Mouse (Mus musculus) CH12.LX (cell line): ENCODE measurements around the gene Gm10271. TPM values are rescaled to one million over a fixed set of nuclear protein-coding genes. Genes with fewer than 3 reads are reported as not detected.

Source experiments
- DNase-seq: peaks from one replicate; pipeline ENCODE4 v3.0.0-alpha.2; 2013; ENCODE audit errors: extremely low read depth
- H3K27ac ChIP-seq: 2 replicates; pipeline ENCODE4 v1.5.1; 2012; ENCODE audit warnings: low read depth, mild to moderate bottlenecking, control low read depth, moderate library complexity; ENCODE audit not compliant: insufficient read depth
- H3K27me3 ChIP-seq: replicated peaks from 2 replicates; pipeline ENCODE3; 2012; ENCODE audit warnings: inconsistent platforms
- H3K36me3 ChIP-seq, 2 experiments: replicated peaks in 1 of 2; 2 replicates each; pipeline versions ENCODE3 to v1.6.1; 2012; ENCODE audit warnings: inconsistent platforms in 1 of 2, low read length in 1 of 2, mild to moderate bottlenecking in 1 of 2, mixed read lengths in 1 of 2, moderate library complexity in 1 of 2; ENCODE audit not compliant: control insufficient read depth in 1 of 2, insufficient read depth in 1 of 2
- H3K4me1 ChIP-seq, 2 experiments: 2 replicates each; pipeline ENCODE4 v1.6.1; 2012; ENCODE audit warnings: inconsistent platforms in 1 of 2, moderate library complexity in 1 of 2; ENCODE audit not compliant: insufficient read depth in 2 of 2, control insufficient read depth in 1 of 2
- H3K4me2 ChIP-seq: 2 replicates; pipeline ENCODE4 v1.6.1; 2012; ENCODE audit warnings: low read depth, mild to moderate bottlenecking, control low read depth; ENCODE audit not compliant: poor library complexity, insufficient read depth, severe bottlenecking
- H3K4me3 ChIP-seq, 3 experiments: fragments of 150-350 bp in 1 of 3; sonication (generic) in 1 of 3; replicated peaks in 1 of 3; 2 replicates each; pipeline versions ENCODE3 to v1.5.1; 2011 to 2012; ENCODE audit warnings: low read depth in 2 of 3, low read length in 2 of 3, mild to moderate bottlenecking in 2 of 3, moderate library complexity in 2 of 3, control low read depth in 1 of 3, improper control_type of control experiment in 1 of 3, inconsistent platforms in 1 of 3, mixed read lengths in 1 of 3; ENCODE audit not compliant: poor library complexity in 1 of 3
- H3K79me2 ChIP-seq: replicated peaks from 2 replicates; pipeline ENCODE4 v1.6.1; 2012; ENCODE audit warnings: mild to moderate bottlenecking, moderate library complexity; ENCODE audit not compliant: control insufficient read depth, poor library complexity, insufficient read depth, severe bottlenecking; ENCODE audit errors: extremely low read depth
- H3K9ac ChIP-seq: 2 replicates; pipeline ENCODE4 v1.6.1; 2012; ENCODE audit warnings: low read depth, mild to moderate bottlenecking, control low read depth, moderate library complexity; ENCODE audit not compliant: insufficient read depth
- H3K9me3 ChIP-seq: replicated peaks from 2 replicates; pipeline ENCODE3; 2012; ENCODE audit warnings: low read length, inconsistent platforms, mixed read lengths
- CHD1 ChIP-seq: IDR thresholded peaks from 2 replicates; pipeline ENCODE4 v1.6.1; 2012; ENCODE audit warnings: low read depth, low read length, improper control_type of control experiment, inconsistent platforms
- IRF4 ChIP-seq: IDR thresholded peaks from 2 replicates; pipeline ENCODE4 v1.6.1; 2014; ENCODE audit warnings: low read depth, mild to moderate bottlenecking, inconsistent platforms, low read length, improper control_type of control experiment
- JUN ChIP-seq: IDR thresholded peaks from 2 replicates; pipeline ENCODE4 v1.6.1; 2011; ENCODE audit warnings: low read depth, mild to moderate bottlenecking, low read length, improper control_type of control experiment, moderate library complexity; ENCODE audit not compliant: insufficient read depth
- MAZ ChIP-seq: IDR thresholded peaks from 2 replicates; pipeline ENCODE4 v1.6.1; 2012; ENCODE audit warnings: low read depth, mild to moderate bottlenecking, inconsistent platforms, low read length, improper control_type of control experiment, moderate library complexity
- MXI1 ChIP-seq: IDR thresholded peaks from 2 replicates; pipeline ENCODE4 v1.6.1; 2011; ENCODE audit warnings: mild to moderate bottlenecking, low read depth, low read length, improper control_type of control experiment
- NRF1 ChIP-seq: IDR thresholded peaks from 2 replicates; pipeline ENCODE4 v1.6.1; 2014; ENCODE audit warnings: low read depth, mild to moderate bottlenecking, inconsistent platforms, low read length, improper control_type of control experiment, moderate library complexity
- POLR2A ChIP-seq: IDR thresholded peaks from 2 replicates; pipeline ENCODE4 v1.6.1; 2011; ENCODE audit warnings: low read depth, mild to moderate bottlenecking, improper control_type of control experiment, low read length
- POLR2AphosphoS2 ChIP-seq: IDR thresholded peaks from 2 replicates; pipeline ENCODE4 v1.6.1; 2011; ENCODE audit warnings: low read depth, low read length, improper control_type of control experiment
- SMC3 ChIP-seq: IDR thresholded peaks from 2 replicates; pipeline ENCODE4 v1.6.1; 2011; ENCODE audit warnings: low read depth, low read length, improper control_type of control experiment
- TCF12 ChIP-seq: IDR thresholded peaks from 2 replicates; pipeline ENCODE4 v1.6.1; 2014; ENCODE audit warnings: low read depth, mild to moderate bottlenecking, inconsistent platforms, low read length, improper control_type of control experiment
- UBTF ChIP-seq: IDR thresholded peaks from 2 replicates; pipeline ENCODE4 v1.6.1; 2012; ENCODE audit warnings: low read depth, mild to moderate bottlenecking, inconsistent platforms, low read length, improper control_type of control experiment, moderate library complexity
- USF2 ChIP-seq: conservative IDR thresholded peaks from 2 replicates; pipeline ENCODE4 v1.6.1; 2011; ENCODE audit warnings: low read depth, low read length, improper control_type of control experiment
- ZC3H11A ChIP-seq: IDR thresholded peaks from 2 replicates; pipeline ENCODE4 v1.6.1; 2012; ENCODE audit warnings: low read depth, mild to moderate bottlenecking, inconsistent platforms, low read length, improper control_type of control experiment
- dilution Hi-C: fragments of 300-500 bp; cut with MboI; formaldehyde crosslinking; loops from 2 replicates; pipeline ENCODE4 v1.14.3; 2020; ENCODE audit warnings: low sequenced_read_pairs; ENCODE audit not compliant: extremely low pct_unique_long_range_greater_than_20kb, extremely low pct_ligation_motif_present
- in situ Hi-C: fragments of 300-500 bp; cut with MboI; formaldehyde crosslinking; loops from 3 replicates; pipeline ENCODE4 v1.14.3; 2019; ENCODE audit warnings: low sequenced_read_pairs, low pct_ligation_motif_present, low pct_unique_long_range_greater_than_20kb, mixed read lengths
- polyA plus RNA-seq: library from polyadenylated mRNA; unstranded; fragments of >175 nt; gene quantifications from 2 replicates; pipeline ENCODE4 v1.2.1, GENCODE M21; 2012; ENCODE audit warnings: low read depth; ENCODE audit not compliant: insufficient read length
- total RNA-seq, 2 experiments: library from RNA; depleted of rRNA; stranded (reverse); fragments of 300-350 nt in 1 of 2; fragments of >200 nt in 1 of 2; gene quantifications; 2 replicates each; pipeline ENCODE4 v1.2.3; 2012 to 2014

Gene Gm10271
- total and polyA plus RNA-seq, 3 experiments: not detected

GRCm38 (mm10) chr10:116980273-116980672 is 7.9 kb upstream of the Gm10271 start:
- Histone ChIP-seq H3K27ac (no peak overlapping the region), H3K79me2 (no peaks in the 10 kb centered on the region), H3K9ac (no peak overlapping the region), H3K36me3 (no peaks in the 10 kb centered on the region), H3K4me2 (no peak overlapping the region), H3K4me3 (no peak overlapping the region), H3K9me3 (no peaks in the 10 kb centered on the region), H3K4me1 (no peaks in the 10 kb centered on the region)
- in situ Hi-C loops (no loop called here), dilution Hi-C loops (no loop called here)
- no peak for DNase-seq
- TF ChIP-seq TCF12: no peak
- no peak for TF ChIP-seq JUN
- no peak for TF ChIP-seq CHD1
- no peak for TF ChIP-seq POLR2AphosphoS2
- no peak for TF ChIP-seq ZC3H11A
- TF ChIP-seq, all 38 proteins: peak for 0
- H3K27me3 ChIP-seq: no peaks in the 10 kb centered on the region

- H3K4me1 ChIP-seq: no peaks in the 10 kb centered on the region
- no peak overlapping the region for H3K9ac ChIP-seq
- in situ Hi-C loops (loop anchor here (10.0 kb wide), 1 partner anchor 56 kb away; no protein-coding TSS in a partner anchor), dilution Hi-C loops (no loop called here)
- H3K27ac ChIP-seq: no peak overlapping the region
- no peak for DNase-seq
- no peaks in the 10 kb centered on the region for H3K36me3 ChIP-seq
- H3K4me2 ChIP-seq: no peak overlapping the region
- no peaks in the 10 kb centered on the region for H3K9me3 ChIP-seq
- TF ChIP-seq UBTF: no peak
- TF ChIP-seq SMC3: no peak
- TF ChIP-seq JUN: no peak
- no peaks in the 10 kb centered on the region for H3K79me2 ChIP-seq
- no peaks in the 10 kb centered on the region for H3K27me3 ChIP-seq
- no peak overlapping the region for H3K4me3 ChIP-seq
These were observed 6.4 kb upstream of the Gm10271 start for GRCm38 (mm10) chr10:116978841-116979240.

- TF ChIP-seq MAZ (no peak), IRF4 (no peak), POLR2A (no peak), NRF1 (no peak), USF2 (no peak), MXI1 (no peak)
- H3K27me3 ChIP-seq: no peaks in the 10 kb centered on the region
- H3K36me3 ChIP-seq: no peaks in the 10 kb centered on the region
- no peaks in the 10 kb centered on the region for H3K79me2 ChIP-seq
- in situ Hi-C loops (loop anchor here (10.0 kb wide), 1 partner anchor 57 kb away; no protein-coding TSS in a partner anchor), dilution Hi-C loops (no loop called here)
- no peaks in the 10 kb centered on the region for H3K9me3 ChIP-seq
- H3K4me2 ChIP-seq: no peak overlapping the region
- no peak overlapping the region for H3K9ac ChIP-seq
- no peak for DNase-seq
- H3K27ac ChIP-seq: no peak overlapping the region
- no peaks in the 10 kb centered on the region for H3K4me1 ChIP-seq
- H3K4me3 ChIP-seq: no peak overlapping the region
These were observed 5.4 kb upstream of the Gm10271 start for GRCm38 (mm10) chr10:116977858-116978257.
